Mouse (Mus musculus) kidney, embryonic 14.5 days (tissue): ENCODE results near the gene Aff3. TPM values are rescaled to one million over a fixed set of nuclear protein-coding genes. Genes with fewer than 3 reads are reported as not detected.

Experiments used
- ATAC-seq: fragments of 200-750 bp; cut with Nextera tagmentation; 2 replicates; pipeline ENCODE4 v1.8.0; 2017; ENCODE audit warnings: moderate number of reproducible peaks, mild to moderate bottlenecking, moderate TSS enrichment, moderate library complexity; ENCODE audit not compliant: low FRiP score, low TSS enrichment
- H3K27ac ChIP-seq: fragments of 300-500 bp; sonication (generic); 2 replicates; pipeline ENCODE4 v1.5.1; 2014; ENCODE audit warnings: low read depth, mild to moderate bottlenecking, low read length, moderate library complexity, mixed read lengths
- H3K27me3 ChIP-seq: fragments of 300-500 bp; sonication (generic); 2 replicates; pipeline ENCODE4 v1.6.1; 2014; ENCODE audit warnings: mild to moderate bottlenecking, low read length; ENCODE audit not compliant: control insufficient read depth, insufficient read depth
- H3K36me3 ChIP-seq: fragments of 300-500 bp; sonication (generic); 2 replicates; pipeline ENCODE4 v1.6.1; 2014; ENCODE audit warnings: low read length, mixed read lengths; ENCODE audit not compliant: control insufficient read depth, insufficient read depth
- H3K4me1 ChIP-seq: fragments of 300-500 bp; sonication (generic); 2 replicates; pipeline ENCODE4 v1.6.1; 2014; ENCODE audit warnings: low read length, mixed read lengths; ENCODE audit not compliant: control insufficient read depth, insufficient read depth
- H3K4me2 ChIP-seq: fragments of 300-500 bp; sonication (generic); replicated peaks from 2 replicates; pipeline ENCODE4 v1.6.1; 2014; ENCODE audit warnings: low read depth, mild to moderate bottlenecking, low read length
- H3K4me3 ChIP-seq: fragments of 300-500 bp; sonication (generic); 2 replicates; pipeline ENCODE4 v1.5.1; 2014; ENCODE audit warnings: mild to moderate bottlenecking, low read length
- H3K9ac ChIP-seq: fragments of 300-500 bp; sonication (generic); 2 replicates; pipeline ENCODE4 v1.6.1; 2014; ENCODE audit warnings: low read depth, mild to moderate bottlenecking, low read length, moderate library complexity
- H3K9me3 ChIP-seq: fragments of 300-500 bp; sonication (generic); 2 replicates; pipeline ENCODE4 v1.6.1; 2016; ENCODE audit warnings: low read length; ENCODE audit not compliant: control insufficient read depth
- WGBS: fragments of 180-500 bp; shearing (Covaris S2); extraction: QIAGEN DNeasy Blood & Tissue Kit; methylation state at CpG from one replicate; pipeline ENCODE4 v1.1.7; 2014; 5-methylcytosine and 5-hydroxymethylcytosine counted together
- polyA plus RNA-seq: library from polyadenylated mRNA; unstranded; fragments of >200 nt; fragmentation: Nextera tagmentation; extraction: Ambion mirVana; gene quantifications from 2 replicates; pipeline ENCODE4 v1.2.1, GENCODE M21; 2014

Aff3 gene
- polyA plus RNA-seq, 1 experiment from 2014 or later = 11.9 TPM

GRCm38 (mm10) chr1:38249561-38249960, 415.2 kb downstream of the Aff3 start:
- Histone ChIP-seq H3K27ac (no peak overlapping the region), H3K27me3 (no peaks in the 10 kb centered on the region), H3K4me3 (no peak overlapping the region), H3K36me3 (no peaks in the 10 kb centered on the region), H3K4me2 (no peak overlapping the region), H3K9ac (no peak overlapping the region), H3K4me1 (0 out of 2 replicates have a peak, but pooled peaks cover 9% of the 10 kb centered on the region), H3K9me3 (no peaks in the 10 kb centered on the region)
- ATAC-seq = no peak
- WGBS = 72% methylated on average over 7 of the region's 7 CpGs

- no peaks in the 10 kb centered on the region for H3K27me3 ChIP-seq
- 14% methylated on average over 9 of the region's 9 CpGs for WGBS
- no peak overlapping the region for H3K4me2 ChIP-seq
- no peaks in the 10 kb centered on the region for H3K9me3 ChIP-seq
- H3K4me3 ChIP-seq = no peak overlapping the region
- H3K4me1 ChIP-seq = 0 out of 2 replicates have a peak, but pooled peaks cover 9% of the 10 kb centered on the region
- ATAC-seq = peak; percentile 70
- H3K36me3 ChIP-seq = no peaks in the 10 kb centered on the region
- H3K27ac ChIP-seq = no peak overlapping the region
- H3K9ac ChIP-seq = no peak overlapping the region
Observed at GRCm38 (mm10) chr1:38248027-38248426, 416.7 kb downstream of the Aff3 start.

DNA sequence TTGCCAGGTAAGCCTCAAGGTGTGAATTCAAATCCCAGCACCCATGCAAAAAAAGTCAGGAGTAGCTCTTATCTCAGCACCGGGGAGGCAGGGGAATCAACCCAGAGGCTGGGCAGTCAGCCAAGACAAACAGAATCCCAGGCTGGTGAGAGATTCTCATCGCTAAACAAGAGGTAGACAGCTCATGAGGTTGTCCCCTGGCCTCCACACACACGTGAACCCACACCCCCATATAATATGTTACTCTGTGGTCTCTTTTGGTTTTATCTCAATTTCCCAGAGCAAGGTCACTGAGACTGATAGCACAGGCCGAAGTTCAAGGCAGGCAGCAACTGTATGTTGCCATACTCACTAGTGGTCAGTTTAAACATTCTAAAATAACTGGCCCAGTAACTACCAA, 422.2 kb downstream of the Aff3 start:
- Histone ChIP-seq H3K27me3 (no peaks in the 10 kb centered on the region), H3K4me1 (peaks cover 16% of the 10 kb centered on the region), H3K9me3 (no peaks in the 10 kb centered on the region), H3K4me3 (no peak overlapping the region), H3K36me3 (no peaks in the 10 kb centered on the region), H3K27ac (no peak overlapping the region), H3K9ac (no peak overlapping the region), H3K4me2 (no peak overlapping the region)
- WGBS = 32% methylated on average over 4 of the region's 4 CpGs
- ATAC-seq = no peak

DNA sequence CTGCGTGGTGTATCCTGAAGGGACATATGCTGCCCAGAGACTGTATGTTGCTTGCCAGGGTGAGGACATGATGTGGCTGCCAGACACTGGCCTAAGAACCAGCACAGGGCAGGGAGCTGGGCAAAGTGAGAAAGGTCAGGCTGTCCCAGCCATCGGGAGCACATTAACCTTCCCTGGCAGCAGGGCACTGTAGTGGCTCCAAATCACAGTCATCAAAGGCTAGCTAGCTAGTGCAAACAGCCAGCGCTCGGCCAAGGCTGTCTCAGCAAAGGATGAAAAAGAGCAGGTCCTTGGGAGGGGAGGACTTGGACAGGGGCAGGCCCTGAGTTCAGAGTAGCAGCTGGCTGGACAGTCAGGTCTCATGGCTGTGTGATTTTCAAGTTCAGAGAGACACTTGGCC, 423.0 kb downstream of the Aff3 start:
- WGBS = 29% methylated on average over 4 of the region's 4 CpGs
- ATAC-seq = no peak
- Histone ChIP-seq H3K9ac (no peak overlapping the region), H3K4me3 (no peak overlapping the region), H3K27me3 (no peaks in the 10 kb centered on the region), H3K36me3 (no peaks in the 10 kb centered on the region), H3K27ac (no peak overlapping the region), H3K4me2 (no peak overlapping the region), H3K4me1 (peaks cover 10% of the 10 kb centered on the region), H3K9me3 (no peaks in the 10 kb centered on the region)

GRCm38 (mm10) chr1:38241221-38241666, 423.5 kb downstream of the Aff3 start:
- WGBS = 47% methylated on average over 6 of the region's 6 CpGs
- no peak overlapping the region for H3K4me3 ChIP-seq
- H3K27me3 ChIP-seq = no peaks in the 10 kb centered on the region
- no peak overlapping the region for H3K27ac ChIP-seq
- ATAC-seq = peak; percentile 21; the same call in 1 of the 2 replicates
- H3K4me2 ChIP-seq = no peak overlapping the region
- H3K9me3 ChIP-seq = no peaks in the 10 kb centered on the region
- H3K4me1 ChIP-seq = peaks cover 10% of the 10 kb centered on the region
- no peaks in the 10 kb centered on the region for H3K36me3 ChIP-seq
- no peak overlapping the region for H3K9ac ChIP-seq

- Histone ChIP-seq H3K4me3 (no peak overlapping the region), H3K27me3 (no peaks in the 10 kb centered on the region), H3K9ac (no peak overlapping the region), H3K27ac (no peak overlapping the region), H3K4me2 (no peak overlapping the region), H3K9me3 (no peaks in the 10 kb centered on the region), H3K4me1 (peaks cover 10% of the 10 kb centered on the region), H3K36me3 (no peaks in the 10 kb centered on the region)
- WGBS = 84% methylated on average over 9 of the region's 9 CpGs
- no peak for ATAC-seq
Observed at GRCm38 (mm10) chr1:38240438-38241220, 424.1 kb downstream of the Aff3 start.

- ATAC-seq = no peak
- H3K36me3 ChIP-seq = no peaks in the 10 kb centered on the region
- H3K4me1 ChIP-seq = peaks cover 10% of the 10 kb centered on the region
- no peaks in the 10 kb centered on the region for H3K27me3 ChIP-seq
- H3K9ac ChIP-seq = no peak overlapping the region
- H3K27ac ChIP-seq = no peak overlapping the region
- WGBS = 91% methylated on average over 16 of the region's 16 CpGs
- no peak overlapping the region for H3K4me2 ChIP-seq
- H3K9me3 ChIP-seq = no peaks in the 10 kb centered on the region
- H3K4me3 ChIP-seq = no peak overlapping the region
Observed at GRCm38 (mm10) chr1:38239516-38239915, 425.2 kb downstream of the Aff3 start.

DNA sequence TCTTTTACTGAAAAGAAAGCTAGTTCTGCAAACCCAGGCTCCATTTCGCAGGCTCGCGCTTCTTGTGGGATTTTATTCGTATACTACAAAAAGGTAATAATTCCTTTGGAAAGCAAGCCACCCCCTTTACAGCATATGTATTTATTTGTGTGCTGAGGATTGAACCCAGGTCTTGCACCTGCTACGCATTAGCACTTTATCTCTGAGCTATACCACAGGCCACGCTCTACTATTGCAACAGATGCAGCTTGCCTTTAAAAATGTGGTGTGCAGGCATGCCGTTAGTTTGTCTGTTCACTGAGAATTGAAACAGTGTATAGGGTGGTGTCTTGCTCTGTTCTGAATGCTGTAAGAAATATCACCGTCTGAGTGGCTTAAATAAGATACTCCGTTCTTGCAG, 426.9 kb downstream of the Aff3 start:
- no peak overlapping the region for H3K4me2 ChIP-seq
- ATAC-seq = no peak

GRCm38 (mm10) chr1:38237027-38237787, 427.5 kb downstream of the Aff3 start:
- no peak for ATAC-seq
- no peak overlapping the region for H3K27ac ChIP-seq
- 23% methylated on average over 7 of the region's 7 CpGs for WGBS

More for the DNA sequence above, 426.9 kb downstream of the Aff3 start:
- Histone ChIP-seq H3K4me1 (peaks cover 10% of the 10 kb centered on the region), H3K27ac (no peak overlapping the region), H3K36me3 (no peaks in the 10 kb centered on the region), H3K9me3 (no peaks in the 10 kb centered on the region), H3K4me3 (no peak overlapping the region), H3K27me3 (no peaks in the 10 kb centered on the region), H3K9ac (no peak overlapping the region)
- WGBS = 93% methylated on average over 9 of the region's 9 CpGs

More at GRCm38 (mm10) chr1:38237027-38237787, 427.5 kb downstream of the Aff3 start:
- H3K4me3 ChIP-seq = no peak overlapping the region
- H3K27me3 ChIP-seq = no peaks in the 10 kb centered on the region
- no peaks in the 10 kb centered on the region for H3K36me3 ChIP-seq
- H3K4me1 ChIP-seq = peaks cover 6% of the 10 kb centered on the region
- no peak overlapping the region for H3K9ac ChIP-seq
- no peaks in the 10 kb centered on the region for H3K9me3 ChIP-seq
- H3K4me2 ChIP-seq = no peak overlapping the region
